Mouse (Mus musculus): ENCODE data around the gene Zbtb8a.

- TF ChIP-seq POLR2A (IDR thresholded peaks at IDR 0.05; ENCODE audit: borderline replicate concordance, extremely low read depth, insufficient read depth, insufficient read length, poor library complexity, severe bottlenecking) (no peak), CTCF (IDR thresholded peaks at IDR 0.05; ENCODE audit: borderline replicate concordance, extremely low read depth, insufficient read depth, insufficient read length) (peak; percentile 91)
Observed at GRCm38 (mm10) chr4:129350644-129351043, 27.3 kb downstream of the Zbtb8a start.
